Mouse (Mus musculus) spleen, postnatal 4 days (tissue): ENCODE data around the gene Ttc24.

Source experiments
- DNase-seq, 2 experiments: peaks; one replicate each; pipeline ENCODE4 v3.0.0; 2022; ENCODE audit warnings: low spot score in 2 of 2

The Ttc24 gene

GRCm38 (mm10) chr3:88078204-88078603 lies at the start of gene Ttc24:
Gene Ttc24 (minus strand): TSS chr3:88078304.
- DNase-seq, result no peak

GRCm38 (mm10) chr3:88127636-88128035 lies 49.5 kb upstream of the Ttc24 start:
- DNase-seq, result no peak

GRCm38 (mm10) chr3:88126181-88126580 lies 48.1 kb upstream of the Ttc24 start:
- no peak for DNase-seq

- DNase-seq, result no peak
These were observed 47.1 kb upstream of the Ttc24 start for GRCm38 (mm10) chr3:88125195-88125594.

- no peak for DNase-seq
These were observed 43.3 kb upstream of the Ttc24 start for GRCm38 (mm10) chr3:88121164-88122131.

GRCm38 (mm10) chr3:88120117-88120651 lies 42.1 kb upstream of the Ttc24 start:
- no peak for DNase-seq

- DNase-seq, result no peak
These were observed 36.3 kb upstream of the Ttc24 start for GRCm38 (mm10) chr3:88114396-88114795.

- no peak for DNase-seq
These were observed 31.0 kb upstream of the Ttc24 start for GRCm38 (mm10) chr3:88109126-88109525.

- DNase-seq, result no peak
These were observed 28.0 kb upstream of the Ttc24 start for GRCm38 (mm10) chr3:88106126-88106525.

- DNase-seq, result no peak
These were observed 24.5 kb upstream of the Ttc24 start for GRCm38 (mm10) chr3:88102611-88103010.

GRCm38 (mm10) chr3:88102196-88102595 lies 24.1 kb upstream of the Ttc24 start:
- DNase-seq, result no peak

GRCm38 (mm10) chr3:88101736-88102135 lies 23.6 kb upstream of the Ttc24 start:
- DNase-seq, result no peak

GRCm38 (mm10) chr3:88100251-88100650 lies 22.1 kb upstream of the Ttc24 start:
- no peak for DNase-seq

- DNase-seq, result no peak
These were observed 19.6 kb upstream of the Ttc24 start for GRCm38 (mm10) chr3:88097666-88098065.

GRCm38 (mm10) chr3:88094126-88094525 lies 16.0 kb upstream of the Ttc24 start:
- DNase-seq, result no peak

GRCm38 (mm10) chr3:88090616-88091015 lies 12.5 kb upstream of the Ttc24 start:
- no peak for DNase-seq

- DNase-seq, result no peak
These were observed 12.0 kb upstream of the Ttc24 start for GRCm38 (mm10) chr3:88090106-88090505.

GRCm38 (mm10) chr3:88087688-88088087 lies 9.6 kb upstream of the Ttc24 start:
- DNase-seq, result no peak

GRCm38 (mm10) chr3:88085459-88085858 lies 7.4 kb upstream of the Ttc24 start:
- DNase-seq, result no peak

- no peak for DNase-seq
These were observed 5.9 kb upstream of the Ttc24 start for GRCm38 (mm10) chr3:88084001-88084400.

GRCm38 (mm10) chr3:88082663-88083062 lies 4.6 kb upstream of the Ttc24 start:
- DNase-seq, result no peak

GRCm38 (mm10) chr3:88082224-88082618 lies 4.1 kb upstream of the Ttc24 start:
- DNase-seq, result no peak
